Mouse (Mus musculus) G1E (cell line): Measurements from ENCODE around the gene Stk24.

Experiments used
- CTCF ChIP-seq: IDR thresholded peaks from 2 replicates; pipeline ENCODE4 v1.5.1; 2012; ENCODE audit warnings: low read depth, low read length, inconsistent platforms, mixed read lengths
- TAL1 ChIP-seq: conservative IDR thresholded peaks from 2 replicates; pipeline ENCODE4 v1.6.1; 2012; ENCODE audit warnings: low read depth, low read length, inconsistent platforms, mixed read lengths

- no peak for TF ChIP-seq TAL1
- no peak for TF ChIP-seq CTCF
Observed at GRCm38 (mm10) chr14:121328878-121329277, 50.9 kb downstream of the Stk24 start.
